Mouse (Mus musculus) lung, embryonic 14.5 days (tissue): ENCODE data around the gene Zfr. TPM values are rescaled to one million over a fixed set of nuclear protein-coding genes. Genes with fewer than 3 reads are reported as not detected.

Experiments used
- ATAC-seq: fragments of 200-750 bp; cut with Nextera tagmentation; 2 replicates; pipeline ENCODE4 v1.8.0; 2017; ENCODE audit warnings: mild to moderate bottlenecking, moderate TSS enrichment, moderate library complexity; ENCODE audit not compliant: insufficient read depth
- DNase-seq: peaks from one replicate; pipeline ENCODE4 v3.0.0-alpha.2; 2015
- H3K27ac ChIP-seq: fragments of 300-500 bp; sonication (generic); 2 replicates; pipeline ENCODE4 v1.5.1; 2014; ENCODE audit warnings: low read depth, mild to moderate bottlenecking, moderate library complexity
- H3K27me3 ChIP-seq: fragments of 300-500 bp; sonication (generic); 2 replicates; pipeline ENCODE4 v1.6.1; 2014; ENCODE audit warnings: low read length, control low read depth; ENCODE audit not compliant: insufficient read depth
- H3K36me3 ChIP-seq: fragments of 300-500 bp; sonication (generic); 2 replicates; pipeline ENCODE4 v1.6.1; 2014; ENCODE audit warnings: control low read depth; ENCODE audit not compliant: insufficient read depth
- H3K4me1 ChIP-seq: fragments of 300-500 bp; sonication (generic); 2 replicates; pipeline ENCODE4 v1.6.1; 2014; ENCODE audit warnings: antibody characterized with exemption, control low read depth; ENCODE audit not compliant: insufficient read depth
- H3K4me2 ChIP-seq: fragments of 300-500 bp; sonication (generic); 2 replicates; pipeline ENCODE4 v1.6.1; 2014; ENCODE audit warnings: mild to moderate bottlenecking
- H3K4me3 ChIP-seq: fragments of 300-500 bp; sonication (generic); 2 replicates; pipeline ENCODE4 v1.5.1; 2014; ENCODE audit warnings: low read depth, low read length
- H3K9ac ChIP-seq: fragments of 300-500 bp; sonication (generic); 2 replicates; pipeline ENCODE4 v1.6.1; 2014
- H3K9me3 ChIP-seq: fragments of 300-500 bp; sonication (generic); 2 replicates; pipeline ENCODE4 v1.6.1; 2016; ENCODE audit warnings: low read depth, low read length, control low read depth
- CTCF ChIP-seq: IDR thresholded peaks from 2 replicates; pipeline ENCODE4 v1.5.1; 2016; ENCODE audit warnings: antibody characterized with exemption, low read depth
- WGBS: fragments of 180-500 bp; shearing (Covaris S2); extraction: QIAGEN DNeasy Blood & Tissue Kit; methylation state at CpG from one replicate; pipeline ENCODE4 v1.1.7; 2014; 5-methylcytosine and 5-hydroxymethylcytosine counted together
- polyA plus RNA-seq: library from polyadenylated mRNA; unstranded; fragments of >200 nt; fragmentation: Nextera tagmentation; extraction: Ambion mirVana; gene quantifications from 2 replicates; pipeline ENCODE4 v1.2.1, GENCODE M21; 2014

Gene Zfr
- polyA plus RNA-seq, 1 experiment from 2014 or later: 158 TPM

DNA sequence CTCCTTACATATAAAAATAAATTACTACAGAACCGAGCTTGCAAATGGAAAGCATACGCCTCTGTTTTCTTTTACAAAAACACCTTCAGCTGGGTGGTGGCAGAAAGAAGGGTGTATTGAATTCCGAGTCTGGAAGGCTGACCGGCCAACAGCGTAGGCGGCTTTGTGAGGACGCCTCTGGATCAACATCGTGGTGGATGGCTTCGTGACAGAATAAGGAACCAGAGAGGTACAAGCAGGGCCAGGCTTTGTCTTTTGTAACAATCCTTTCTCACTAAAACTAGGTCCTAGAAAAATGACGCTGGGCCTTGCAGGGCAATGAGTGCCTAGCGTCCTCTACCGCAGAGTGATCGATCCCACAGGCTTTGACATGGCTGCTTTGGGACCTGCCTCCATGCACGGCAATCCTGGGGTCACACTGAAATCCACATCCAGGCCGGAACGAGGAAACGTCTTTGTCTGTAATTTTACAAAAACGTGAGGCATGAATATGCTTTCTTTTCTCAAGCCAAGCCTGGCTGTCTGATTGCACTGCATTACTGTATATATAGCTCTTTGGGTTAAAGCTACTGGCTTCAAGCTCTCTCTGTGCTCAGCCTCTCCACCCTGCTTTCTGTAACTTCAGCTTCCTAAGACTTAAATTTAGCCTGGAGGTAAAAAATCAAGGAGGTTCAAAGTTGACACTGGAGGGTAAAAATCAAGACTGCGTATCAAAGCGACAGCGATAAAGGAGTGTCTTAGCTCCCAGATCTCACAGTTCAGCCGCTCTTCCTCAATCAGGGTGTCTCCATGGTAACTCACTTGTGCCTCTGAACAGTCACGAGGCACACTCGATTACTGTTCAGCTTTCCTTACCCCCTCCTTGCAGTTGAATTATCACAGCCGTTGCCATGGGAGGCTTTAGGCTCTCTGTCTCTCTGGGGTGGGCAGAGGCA lies 24.3 kb upstream of the Zfr start:
- H3K4me1 ChIP-seq: no peaks in the 10 kb centered on the region
- TF ChIP-seq CTCF: no peak
- H3K9me3 ChIP-seq: 0 out of 2 replicates have a peak, but pooled peaks cover 6% of the 10 kb centered on the region
- no peak overlapping the region for H3K4me3 ChIP-seq
- no peak overlapping the region for H3K4me2 ChIP-seq
- H3K27ac ChIP-seq: peak overlapping the region; percentile 18; the same call in 1 of the 2 replicates
- 74% methylated on average over 25 of the region's 25 CpGs for WGBS
- ATAC-seq (peak; percentile 54; the same call in 1 of the 2 replicates), DNase-seq (peak; percentile 23)
- no peaks in the 10 kb centered on the region for H3K27me3 ChIP-seq
- no peaks in the 10 kb centered on the region for H3K36me3 ChIP-seq
- no peak overlapping the region for H3K9ac ChIP-seq

GRCm38 (mm10) chr15:12093961-12094566 lies 23.6 kb upstream of the Zfr start:
- DNase-seq: no peak
- TF ChIP-seq CTCF: no peak
- H3K9me3 ChIP-seq: 0 out of 2 replicates have a peak, but pooled peaks cover 6% of the 10 kb centered on the region
- no peak overlapping the region for H3K4me2 ChIP-seq
- no peaks in the 10 kb centered on the region for H3K4me1 ChIP-seq
- H3K27ac ChIP-seq: no peak overlapping the region
- ATAC-seq: no peak
- WGBS: 79% methylated on average over 4 of the region's 4 CpGs
- H3K4me3 ChIP-seq: no peak overlapping the region
- H3K36me3 ChIP-seq: no peaks in the 10 kb centered on the region
- H3K9ac ChIP-seq: no peak overlapping the region
- no peaks in the 10 kb centered on the region for H3K27me3 ChIP-seq

- DNase-seq (no peak), ATAC-seq (no peak)
- H3K4me1 ChIP-seq: no peaks in the 10 kb centered on the region
- H3K9me3 ChIP-seq: 0 out of 2 replicates have a peak, but pooled peaks cover 6% of the 10 kb centered on the region
- no peak overlapping the region for H3K27ac ChIP-seq
- TF ChIP-seq CTCF: no peak
- no peak overlapping the region for H3K4me2 ChIP-seq
- H3K36me3 ChIP-seq: no peaks in the 10 kb centered on the region
- 76% methylated on average over 4 of the region's 4 CpGs for WGBS
- H3K4me3 ChIP-seq: no peak overlapping the region
- no peak overlapping the region for H3K9ac ChIP-seq
- H3K27me3 ChIP-seq: no peaks in the 10 kb centered on the region
These were observed 21.2 kb upstream of the Zfr start for GRCm38 (mm10) chr15:12096447-12096846.

GRCm38 (mm10) chr15:12097344-12097743 lies 20.3 kb upstream of the Zfr start:
- no peak for DNase-seq
- Histone ChIP-seq H3K4me3 (no peak overlapping the region), H3K27me3 (no peaks in the 10 kb centered on the region), H3K36me3 (no peaks in the 10 kb centered on the region), H3K27ac (no peak overlapping the region), H3K4me2 (no peak overlapping the region), H3K9me3 (0 out of 2 replicates have a peak, but pooled peaks cover 6% of the 10 kb centered on the region), H3K9ac (no peak overlapping the region), H3K4me1 (no peaks in the 10 kb centered on the region)
- no peak for ATAC-seq
- WGBS: 93% methylated on average over 5 of the region's 5 CpGs
- peak; percentile 37 for TF ChIP-seq CTCF

GRCm38 (mm10) chr15:12100912-12101311 lies 16.7 kb upstream of the Zfr start:
- DNase-seq: peak; percentile 54
- H3K27me3 ChIP-seq: no peaks in the 10 kb centered on the region
- H3K4me1 ChIP-seq: no peaks in the 10 kb centered on the region
- H3K36me3 ChIP-seq: no peaks in the 10 kb centered on the region
- peak; percentile 37; the same call in 1 of the 2 replicates for TF ChIP-seq CTCF
- H3K9ac ChIP-seq: no peak overlapping the region
- H3K9me3 ChIP-seq: 0 out of 2 replicates have a peak, but pooled peaks cover 6% of the 10 kb centered on the region
- H3K4me3 ChIP-seq: no peak overlapping the region
- no peak overlapping the region for H3K4me2 ChIP-seq
- H3K27ac ChIP-seq: no peak overlapping the region
- ATAC-seq: peak; percentile 49; the same call in 1 of the 2 replicates
- WGBS: 55% methylated on average over 5 of the region's 5 CpGs

GRCm38 (mm10) chr15:12103763-12104162 lies 13.9 kb upstream of the Zfr start:
- H3K36me3 ChIP-seq: no peaks in the 10 kb centered on the region
- DNase-seq (peak; percentile 9), ATAC-seq (no peak)
- no peak overlapping the region for H3K4me3 ChIP-seq
- WGBS: 49% methylated on average over 3 of the region's 3 CpGs
- H3K4me2 ChIP-seq: no peak overlapping the region
- no peak overlapping the region for H3K9ac ChIP-seq
- H3K4me1 ChIP-seq: no peaks in the 10 kb centered on the region
- no peaks in the 10 kb centered on the region for H3K27me3 ChIP-seq
- TF ChIP-seq CTCF: no peak
- no peak overlapping the region for H3K27ac ChIP-seq
- no peaks in the 10 kb centered on the region for H3K9me3 ChIP-seq

- Histone ChIP-seq H3K36me3 (no peaks in the 10 kb centered on the region), H3K4me2 (no peak overlapping the region), H3K9ac (no peak overlapping the region), H3K27me3 (no peaks in the 10 kb centered on the region), H3K9me3 (no peaks in the 10 kb centered on the region), H3K27ac (no peak overlapping the region), H3K4me1 (no peaks in the 10 kb centered on the region), H3K4me3 (no peak overlapping the region)
- DNase-seq: no peak
- no peak for ATAC-seq
- 81% methylated on average over 2 of the region's 2 CpGs for WGBS
- no peak for TF ChIP-seq CTCF
These were observed 12.8 kb upstream of the Zfr start for GRCm38 (mm10) chr15:12104827-12105226.
